Mouse (Mus musculus): ENCODE data around the gene Fam3b.

The Fam3b gene

DNA sequence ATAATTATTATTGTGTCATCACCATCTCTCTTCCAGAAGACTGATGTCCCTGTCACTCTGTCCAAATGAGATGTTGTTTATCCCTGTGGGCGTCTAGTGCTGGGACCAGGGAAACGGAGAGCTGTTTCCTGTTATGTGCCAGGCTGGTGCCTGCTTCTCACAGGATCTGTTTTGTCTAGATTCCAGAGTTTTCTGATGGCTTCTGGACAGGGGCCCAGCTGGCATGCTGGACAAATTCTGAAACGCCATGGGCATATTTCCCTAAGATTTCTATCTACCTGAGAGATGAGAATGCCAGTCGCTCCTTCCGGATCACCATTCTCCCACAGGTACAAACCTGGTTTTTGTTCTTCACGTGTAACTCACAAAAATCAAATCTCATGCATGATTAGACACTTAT is 92.9 kb downstream of the Fam3b start:
- DNase-seq (ENCODE audit: low spot score in 2 of 2), result no peak

Measured in frontal cortex, postnatal 25 days (tissue).